Mouse (Mus musculus): ENCODE measurements around the gene Npffr2. TPM values are rescaled to one million over a fixed set of nuclear protein-coding genes. Genes with fewer than 3 reads are reported as not detected.

Gene Npffr2
- not detected in 2 replicates for polyA plus RNA-seq (2015; fragmentation: Nextera tagmentation; extraction: Ambion mirVana)

DNA sequence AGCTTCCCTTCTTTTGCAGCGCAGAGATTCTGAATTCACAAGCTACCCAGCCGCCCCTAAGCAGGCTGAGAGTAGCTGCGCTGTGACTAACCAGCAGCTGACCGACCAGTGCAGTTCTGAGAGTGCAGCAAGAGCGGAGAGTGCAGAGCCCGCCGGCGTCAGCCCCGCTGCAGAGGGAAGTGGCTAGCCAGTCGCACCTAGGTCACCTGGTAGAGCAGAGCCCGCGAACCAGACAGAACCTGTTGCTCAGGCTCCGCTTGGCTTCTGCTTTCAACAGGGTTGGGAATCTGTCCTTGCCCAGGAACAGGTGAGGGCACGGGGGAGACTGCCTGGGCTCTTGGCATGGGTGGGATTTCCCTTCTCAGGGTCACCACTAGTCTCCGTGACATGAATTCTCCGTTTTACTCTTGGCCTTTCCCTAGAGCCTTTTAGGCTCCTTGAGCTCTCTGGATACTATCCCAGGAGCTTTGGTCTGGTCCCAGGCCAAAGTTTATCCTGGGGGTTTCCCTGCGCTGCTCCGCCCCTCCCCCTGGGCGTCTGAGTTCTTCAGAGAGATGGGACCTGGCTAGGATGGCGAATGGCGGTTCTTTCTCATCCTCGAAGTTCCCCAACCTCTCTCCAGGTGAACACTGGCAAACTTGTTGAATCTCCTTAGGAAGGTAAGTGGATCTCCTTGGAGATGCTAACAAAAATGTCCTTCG, at the start of gene Npffr2:
Gene Npffr2, plus strand, starts transcription at position 552 of the 701 bp plus-strand sequence.
- no peak within 1 kb of the TSS for H3K9ac ChIP-seq (ENCODE audit: low read depth, low read length)
- no peak within 1 kb of the TSS for H3K27ac ChIP-seq (ENCODE audit: low read length)
- no peaks in the 10 kb centered on the region; the same call in 1 of the 2 replicates for H3K27me3 ChIP-seq (ENCODE audit: control insufficient read depth, insufficient read depth, low read depth, low read length)
- 5% methylated on average over 23 of the region's 23 CpGs for WGBS (ENCODE audit: insufficient replicate concordance)
- H3K4me1 ChIP-seq (ENCODE audit: control insufficient read depth, low read depth, low read length), result no peaks in the 10 kb centered on the region
- no peaks in the 10 kb centered on the region for H3K36me3 ChIP-seq (ENCODE audit: control insufficient read depth, insufficient read depth)
- no peaks in the 10 kb centered on the region for H3K9me3 ChIP-seq (replicated peaks; ENCODE audit: control insufficient read depth, low read length)
- ATAC-seq (ENCODE audit: low read depth), result peak; percentile 53; the same call in 1 of the 2 replicates
- peak within 1 kb of the TSS; percentile 22; the same call in 1 of the 2 replicates for H3K4me3 ChIP-seq (ENCODE audit: low read depth, low read length)
- H3K4me2 ChIP-seq (ENCODE audit: low read depth, low read length), result peak within 1 kb of the TSS; percentile 49

DNA sequence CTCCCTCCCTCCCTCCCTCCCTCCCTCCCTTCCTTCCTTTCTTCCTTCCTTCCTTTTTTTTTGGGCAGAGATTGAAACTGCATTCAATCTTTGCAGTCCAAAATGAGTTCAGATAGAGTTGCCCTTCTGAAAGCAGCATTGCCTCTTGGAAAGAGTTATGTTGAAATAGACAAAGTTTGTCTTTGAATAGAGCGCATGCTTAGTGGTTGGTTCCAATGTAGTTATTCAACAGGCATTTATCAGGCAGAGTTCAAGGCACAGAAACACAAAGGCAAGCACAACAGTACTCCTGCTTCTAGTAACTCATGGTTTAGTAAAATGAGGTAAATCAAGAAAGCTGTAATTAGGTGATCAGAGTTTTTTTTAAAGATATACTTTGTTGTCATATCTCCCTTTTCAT, 34.7 kb upstream of the Npffr2 start:
- WGBS (ENCODE audit: insufficient replicate concordance), result 58% methylated on average over 1 of the region's 1 CpGs

DNA sequence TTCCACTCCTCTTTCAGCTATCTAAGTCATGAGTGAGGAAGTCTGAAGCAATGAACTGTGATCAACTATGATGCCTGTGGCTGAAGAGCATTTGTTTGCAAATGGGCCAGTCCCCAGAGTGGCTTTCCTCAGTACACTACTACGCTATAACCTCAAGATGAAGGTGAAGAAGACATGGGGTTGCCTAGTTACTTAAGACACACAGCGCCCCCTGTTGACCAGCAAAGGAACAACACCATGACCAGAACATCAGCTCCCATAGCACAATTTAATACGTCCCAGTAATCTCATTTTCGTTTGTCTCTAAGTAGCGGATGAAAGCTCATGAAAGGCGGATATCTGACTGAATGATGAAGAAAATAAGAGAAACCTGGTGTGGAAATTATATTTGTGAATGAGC, 27.0 kb upstream of the Npffr2 start:
- H3K27me3 ChIP-seq (ENCODE audit: control insufficient read depth, insufficient read depth, low read depth, low read length), result no peaks in the 10 kb centered on the region
- no peak overlapping the region for H3K4me3 ChIP-seq (ENCODE audit: low read depth, low read length)
- no peak overlapping the region for H3K9ac ChIP-seq (ENCODE audit: low read depth, low read length)
- no peak overlapping the region for H3K27ac ChIP-seq (ENCODE audit: low read length)
- H3K36me3 ChIP-seq (ENCODE audit: control insufficient read depth, insufficient read depth), result no peaks in the 10 kb centered on the region
- no peak for ATAC-seq (ENCODE audit: low read depth)
- no peaks in the 10 kb centered on the region for H3K9me3 ChIP-seq (replicated peaks; ENCODE audit: control insufficient read depth, low read length)
- WGBS (ENCODE audit: insufficient replicate concordance), result 45% methylated on average over 6 of the region's 6 CpGs
- no peaks in the 10 kb centered on the region for H3K4me1 ChIP-seq (ENCODE audit: control insufficient read depth, low read depth, low read length)
- no peak overlapping the region for H3K4me2 ChIP-seq (ENCODE audit: low read depth, low read length)

More for the DNA sequence above, 34.7 kb upstream of the Npffr2 start:
- H3K36me3 ChIP-seq (ENCODE audit: control insufficient read depth, insufficient read depth), result no peaks in the 10 kb centered on the region
- H3K9ac ChIP-seq (ENCODE audit: low read depth, low read length), result no peak overlapping the region
- H3K9me3 ChIP-seq (replicated peaks; ENCODE audit: control insufficient read depth, low read length), result no peaks in the 10 kb centered on the region
- no peak overlapping the region for H3K27ac ChIP-seq (ENCODE audit: low read length)
- H3K4me1 ChIP-seq (ENCODE audit: control insufficient read depth, low read depth, low read length), result no peaks in the 10 kb centered on the region
- no peaks in the 10 kb centered on the region for H3K27me3 ChIP-seq (ENCODE audit: control insufficient read depth, insufficient read depth, low read depth, low read length)
- no peak overlapping the region for H3K4me2 ChIP-seq (ENCODE audit: low read depth, low read length)
- H3K4me3 ChIP-seq (ENCODE audit: low read depth, low read length), result no peak overlapping the region
- ATAC-seq (ENCODE audit: low read depth), result no peak

DNA sequence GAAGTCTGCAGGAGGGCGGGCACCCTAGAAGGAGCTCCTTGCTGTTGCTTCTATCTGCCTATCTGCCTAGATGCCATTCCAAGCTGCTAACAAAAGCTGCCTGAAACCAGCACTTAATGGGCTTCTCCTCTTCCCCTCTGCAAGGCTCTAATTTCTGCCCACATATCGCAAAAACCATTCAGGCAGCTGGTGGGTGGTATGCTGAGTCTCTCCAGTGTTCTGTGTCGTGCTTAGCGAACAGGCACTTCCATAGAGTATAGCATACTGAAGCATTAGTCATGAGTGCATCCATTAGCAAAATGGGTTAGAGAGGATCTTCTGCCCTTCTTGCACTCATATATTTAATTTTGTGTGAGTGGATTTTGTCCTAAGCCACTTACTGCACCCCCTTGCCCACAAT, 8.6 kb upstream of the Npffr2 start:
- Histone ChIP-seq H3K4me3 (ENCODE audit: low read depth, low read length) (no peak overlapping the region), H3K9ac (ENCODE audit: low read depth, low read length) (no peak overlapping the region), H3K4me1 (ENCODE audit: control insufficient read depth, low read depth, low read length) (no peaks in the 10 kb centered on the region), H3K36me3 (ENCODE audit: control insufficient read depth, insufficient read depth) (no peaks in the 10 kb centered on the region), H3K9me3 (replicated peaks; ENCODE audit: control insufficient read depth, low read length) (no peaks in the 10 kb centered on the region), H3K27me3 (ENCODE audit: control insufficient read depth, insufficient read depth, low read depth, low read length) (no peaks in the 10 kb centered on the region), H3K27ac (ENCODE audit: low read length) (no peak overlapping the region), H3K4me2 (ENCODE audit: low read depth, low read length) (no peak overlapping the region)
- no peak for ATAC-seq (ENCODE audit: low read depth)
- 49% methylated on average over 4 of the region's 4 CpGs for WGBS (ENCODE audit: insufficient replicate concordance)

DNA sequence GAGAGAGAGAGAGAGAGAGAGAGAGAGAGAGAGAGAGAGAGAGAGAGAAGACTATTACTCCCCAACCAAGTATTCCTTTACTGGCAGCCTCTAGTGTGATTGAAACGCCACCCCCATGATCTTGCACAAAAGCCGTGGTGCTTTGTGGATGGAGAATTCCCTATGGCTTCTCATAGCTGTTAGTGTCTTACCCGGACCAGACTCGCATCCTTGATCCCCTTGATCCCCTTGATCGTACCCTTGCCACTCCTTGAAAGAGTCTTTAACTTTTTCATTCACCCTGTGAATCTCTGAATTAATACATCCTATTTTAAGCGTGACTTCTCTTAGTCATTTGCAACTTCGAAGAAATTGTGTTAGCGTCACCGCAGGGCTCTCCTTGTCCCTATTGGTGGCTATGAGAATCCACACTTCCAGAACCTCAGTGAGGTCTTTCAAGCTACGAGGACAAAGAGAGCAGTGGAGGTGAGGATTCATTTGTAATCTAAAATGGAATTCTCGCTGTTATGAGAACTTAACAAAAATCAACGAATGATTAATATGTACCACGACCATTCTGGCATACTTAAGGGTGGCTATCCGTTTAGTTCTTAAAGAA, 949 bp upstream of the Npffr2 start:
- no peaks in the 10 kb centered on the region for H3K9me3 ChIP-seq (replicated peaks; ENCODE audit: control insufficient read depth, low read length)
- no peak overlapping the region for H3K27ac ChIP-seq (ENCODE audit: low read length)
- no peak for ATAC-seq (ENCODE audit: low read depth)
- 11% methylated on average over 14 of the region's 14 CpGs for WGBS (ENCODE audit: insufficient replicate concordance)
- no peaks in the 10 kb centered on the region for H3K4me1 ChIP-seq (ENCODE audit: control insufficient read depth, low read depth, low read length)
- H3K4me3 ChIP-seq (ENCODE audit: low read depth, low read length), result peak overlapping the region; percentile 22; the same call in 1 of the 2 replicates
- H3K27me3 ChIP-seq (ENCODE audit: control insufficient read depth, insufficient read depth, low read depth, low read length), result no peaks in the 10 kb centered on the region; the same call in 1 of the 2 replicates
- H3K9ac ChIP-seq (ENCODE audit: low read depth, low read length), result no peak overlapping the region
- no peaks in the 10 kb centered on the region for H3K36me3 ChIP-seq (ENCODE audit: control insufficient read depth, insufficient read depth)
- peak overlapping the region; percentile 49 for H3K4me2 ChIP-seq (ENCODE audit: low read depth, low read length)

DNA sequence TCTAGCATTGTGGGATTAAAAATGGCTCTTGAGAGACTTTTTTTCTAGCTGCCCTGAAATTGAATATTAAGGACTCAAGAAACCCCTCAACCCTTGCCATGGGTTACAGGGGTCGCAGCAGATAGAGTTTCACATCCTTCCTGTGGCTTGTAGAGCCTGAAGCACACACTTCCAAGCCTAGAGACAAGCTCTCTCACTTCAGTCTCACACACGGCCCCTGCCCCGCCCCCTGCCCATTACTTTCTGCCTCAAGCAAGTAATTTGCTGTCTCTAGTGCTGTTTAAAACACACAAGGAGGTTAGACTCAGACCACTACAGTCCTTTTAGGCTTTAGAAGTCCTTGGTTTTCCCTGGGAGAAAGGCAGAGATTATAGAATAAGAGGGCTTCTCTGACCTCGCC, 1.7 kb downstream of the Npffr2 start:
- WGBS (ENCODE audit: insufficient replicate concordance), result 29% methylated on average over 4 of the region's 4 CpGs
- Histone ChIP-seq H3K4me1 (ENCODE audit: control insufficient read depth, low read depth, low read length) (no peaks in the 10 kb centered on the region), H3K27me3 (ENCODE audit: control insufficient read depth, insufficient read depth, low read depth, low read length) (no peaks in the 10 kb centered on the region; the same call in 1 of the 2 replicates), H3K36me3 (ENCODE audit: control insufficient read depth, insufficient read depth) (no peaks in the 10 kb centered on the region), H3K4me3 (ENCODE audit: low read depth, low read length) (no peak overlapping the region), H3K4me2 (ENCODE audit: low read depth, low read length) (no peak overlapping the region), H3K9ac (ENCODE audit: low read depth, low read length) (no peak overlapping the region), H3K9me3 (replicated peaks; ENCODE audit: control insufficient read depth, low read length) (no peaks in the 10 kb centered on the region), H3K27ac (ENCODE audit: low read length) (no peak overlapping the region)
- ATAC-seq (ENCODE audit: low read depth), result no peak

DNA sequence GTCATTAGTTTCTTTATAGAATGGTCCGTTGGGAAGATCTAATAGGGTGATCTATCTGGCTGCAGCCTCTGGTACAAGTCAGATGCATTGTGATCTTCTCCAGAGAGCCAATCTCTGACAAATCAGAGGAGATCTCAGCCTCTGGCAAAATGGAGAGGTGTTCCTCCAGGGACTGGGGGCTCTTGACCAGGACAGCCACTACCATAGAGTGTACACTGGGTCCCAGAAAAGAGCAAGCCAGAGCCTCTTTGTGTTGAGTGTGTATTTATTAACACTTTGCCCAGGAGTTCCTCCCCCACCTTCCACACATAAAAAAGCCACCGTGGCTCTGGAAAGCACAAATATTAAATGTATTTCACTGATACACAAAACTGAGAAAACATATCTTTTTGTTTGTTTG, 2.2 kb downstream of the Npffr2 start:
- Histone ChIP-seq H3K4me1 (ENCODE audit: control insufficient read depth, low read depth, low read length) (no peaks in the 10 kb centered on the region), H3K9me3 (replicated peaks; ENCODE audit: control insufficient read depth, low read length) (no peaks in the 10 kb centered on the region), H3K27ac (ENCODE audit: low read length) (no peak overlapping the region), H3K36me3 (ENCODE audit: control insufficient read depth, insufficient read depth) (no peaks in the 10 kb centered on the region), H3K9ac (ENCODE audit: low read depth, low read length) (no peak overlapping the region), H3K4me2 (ENCODE audit: low read depth, low read length) (no peak overlapping the region), H3K4me3 (ENCODE audit: low read depth, low read length) (no peak overlapping the region), H3K27me3 (ENCODE audit: control insufficient read depth, insufficient read depth, low read depth, low read length) (no peaks in the 10 kb centered on the region; the same call in 1 of the 2 replicates)
- no peak for ATAC-seq (ENCODE audit: low read depth)
- WGBS (ENCODE audit: insufficient replicate concordance), result 52% methylated on average over 2 of the region's 2 CpGs

DNA sequence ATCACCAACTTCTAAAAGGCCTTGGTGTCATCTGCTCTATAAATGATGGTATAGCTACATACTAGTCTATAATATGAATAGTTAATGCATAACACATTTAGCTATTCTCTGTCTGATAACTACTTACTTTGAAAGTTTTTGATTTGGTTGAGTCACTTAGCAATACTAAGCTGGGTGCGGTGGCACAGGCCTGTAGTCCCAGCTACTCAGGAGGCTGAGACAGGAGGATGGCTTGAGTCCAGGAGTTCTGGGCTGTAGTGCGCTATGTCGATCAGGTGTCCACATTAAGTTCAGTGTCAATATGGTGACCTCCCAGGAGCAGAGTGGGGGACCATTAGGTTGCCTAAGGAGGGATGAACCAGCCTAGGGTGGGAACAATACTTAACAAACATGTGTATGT, 8.8 kb downstream of the Npffr2 start:
- H3K4me1 ChIP-seq (ENCODE audit: control insufficient read depth, low read depth, low read length), result no peaks in the 10 kb centered on the region
- no peaks in the 10 kb centered on the region for H3K9me3 ChIP-seq (replicated peaks; ENCODE audit: control insufficient read depth, low read length)
- H3K4me2 ChIP-seq (ENCODE audit: low read depth, low read length), result no peak overlapping the region
- no peak for ATAC-seq (ENCODE audit: low read depth)
- H3K36me3 ChIP-seq (ENCODE audit: control insufficient read depth, insufficient read depth), result no peaks in the 10 kb centered on the region
- no peak overlapping the region for H3K9ac ChIP-seq (ENCODE audit: low read depth, low read length)
- H3K27me3 ChIP-seq (ENCODE audit: control insufficient read depth, insufficient read depth, low read depth, low read length), result no peaks in the 10 kb centered on the region
- H3K4me3 ChIP-seq (ENCODE audit: low read depth, low read length), result no peak overlapping the region
- 76% methylated on average over 3 of the region's 3 CpGs for WGBS (ENCODE audit: insufficient replicate concordance)
- no peak overlapping the region for H3K27ac ChIP-seq (ENCODE audit: low read length)

DNA sequence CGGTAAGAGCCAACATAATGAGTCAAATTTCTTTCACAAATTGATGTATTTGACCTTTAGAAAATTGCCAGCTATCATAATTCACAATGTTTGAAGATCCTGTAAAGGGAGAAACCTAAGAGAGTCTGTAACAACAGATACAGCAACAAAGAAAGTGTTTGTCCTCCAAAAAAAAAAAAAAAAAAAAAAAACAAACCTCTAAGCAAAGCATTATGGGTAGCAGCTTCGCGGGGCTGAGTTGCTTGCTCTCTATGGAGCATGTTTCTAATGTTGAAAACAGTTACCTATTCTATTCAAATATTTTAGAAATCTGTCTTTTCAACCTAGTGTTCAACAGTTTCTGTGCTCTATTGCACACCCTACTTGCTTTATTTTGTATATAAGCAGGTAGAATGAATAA, 15.2 kb downstream of the Npffr2 start:
- WGBS (ENCODE audit: insufficient replicate concordance), result 54% methylated on average over 3 of the region's 3 CpGs
- no peak for ATAC-seq (ENCODE audit: low read depth)
- Histone ChIP-seq H3K27ac (ENCODE audit: low read length) (no peak overlapping the region), H3K9ac (ENCODE audit: low read depth, low read length) (no peak overlapping the region), H3K27me3 (ENCODE audit: control insufficient read depth, insufficient read depth, low read depth, low read length) (no peaks in the 10 kb centered on the region), H3K36me3 (ENCODE audit: control insufficient read depth, insufficient read depth) (no peaks in the 10 kb centered on the region), H3K4me2 (ENCODE audit: low read depth, low read length) (no peak overlapping the region), H3K4me1 (ENCODE audit: control insufficient read depth, low read depth, low read length) (no peaks in the 10 kb centered on the region), H3K4me3 (ENCODE audit: low read depth, low read length) (no peak overlapping the region), H3K9me3 (replicated peaks; ENCODE audit: control insufficient read depth, low read length) (no peaks in the 10 kb centered on the region)

Measured in liver, embryonic 16.5 days (tissue).